Mouse (Mus musculus) layer of hippocampus, postnatal 10 days (tissue): Measurements from ENCODE around the gene Olfr1474. TPM values are rescaled to one million over a fixed set of nuclear protein-coding genes. Genes with fewer than 3 reads are reported as not detected.
"Not testable (repeated sequence)": the region's sequence is repeated elsewhere in the genome, so short reads cannot be mapped to it uniquely, and the experiment has no call there.

Source experiments
- DNase-seq, 2 experiments: peaks; one replicate each; pipeline ENCODE4 v3.0.0; 2021; ENCODE audit warnings: low spot score in 2 of 2
- long read RNA-seq: library from polyadenylated mRNA; stranded (forward); transcript quantifications from one replicate; pipeline ENCODE4 v2.0.0, GENCODE M21; 2023
- total RNA-seq, 2 experiments: library from RNA; stranded (reverse); gene quantifications; 2 replicates each; pipeline ENCODE4 v1.2.3; 2021

Olfr1474 gene
- not detected for total RNA-seq
- long read RNA-seq, result 0 reads

DNA sequence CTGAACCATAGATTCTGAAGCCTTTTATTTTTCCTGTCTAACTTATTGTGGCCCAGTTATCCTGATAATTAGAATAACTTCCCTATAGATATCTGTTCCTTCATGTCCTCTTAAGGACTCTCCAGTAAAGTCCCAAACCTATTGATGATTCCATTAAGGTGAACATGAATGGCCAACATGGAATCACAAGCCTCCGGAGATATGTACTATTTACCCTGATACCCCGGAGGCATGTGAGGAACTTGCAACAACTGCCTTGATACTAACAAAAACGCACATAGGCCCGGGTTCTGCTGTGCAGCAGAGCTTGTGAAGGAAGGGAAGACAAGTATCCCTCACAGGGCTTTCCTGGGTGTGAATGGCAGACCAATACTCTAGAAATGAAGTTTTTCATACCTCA lies at the start of gene Olfr1474:
TSS of gene Olfr1474 (plus strand) at position 301 of the 400 bp plus-strand sequence.
- DNase-seq, result not testable (repeated sequence)

DNA sequence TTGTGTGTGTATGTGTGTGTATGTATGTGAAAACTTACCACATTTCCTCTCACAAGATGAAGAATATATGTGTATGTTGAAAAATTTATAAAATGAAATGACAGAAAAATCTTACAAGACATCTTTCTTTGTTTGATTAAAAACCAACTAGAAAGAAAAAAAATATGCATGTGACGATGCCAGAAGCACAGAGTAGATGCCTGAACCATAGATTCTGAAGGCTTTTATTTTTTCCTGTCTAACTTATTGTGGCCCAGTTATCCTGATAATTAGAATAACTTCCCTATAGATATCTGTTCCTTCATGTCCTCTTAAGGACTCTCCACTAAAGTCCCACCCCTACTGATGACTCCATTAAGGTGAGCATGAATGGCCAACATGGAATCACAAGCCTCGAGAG lies 26.3 kb upstream of the Olfr1474 start, which contains the start of gene Olfr1471:
TSS of gene Olfr1471 (plus strand) at position 301 of the 400 bp plus-strand sequence.
- DNase-seq, result not testable (repeated sequence)

DNA sequence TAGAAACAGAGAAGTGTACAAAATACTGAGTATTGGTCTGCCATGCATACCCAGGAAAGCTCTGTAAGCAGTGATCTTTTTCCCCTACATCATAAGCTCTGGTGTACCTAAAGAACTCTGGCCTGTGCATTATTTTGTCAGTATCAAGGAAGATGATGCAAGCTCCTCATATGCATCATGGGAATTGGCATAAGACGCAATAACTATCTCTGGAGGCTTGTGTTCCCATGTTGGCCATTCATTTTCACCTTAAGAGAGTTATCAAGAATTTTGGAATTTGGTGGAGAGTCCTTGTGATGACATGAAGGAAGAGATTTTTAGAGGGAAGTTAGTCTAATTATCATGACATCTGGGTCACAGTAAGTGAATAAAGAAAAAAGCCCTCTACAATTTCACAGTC lies 13.4 kb upstream of the Olfr1474 start, which contains the start of gene Olfr1472:
TSS of gene Olfr1472 (minus strand) at position 101 of the 400 bp plus-strand sequence.
- no peak for DNase-seq

DNA sequence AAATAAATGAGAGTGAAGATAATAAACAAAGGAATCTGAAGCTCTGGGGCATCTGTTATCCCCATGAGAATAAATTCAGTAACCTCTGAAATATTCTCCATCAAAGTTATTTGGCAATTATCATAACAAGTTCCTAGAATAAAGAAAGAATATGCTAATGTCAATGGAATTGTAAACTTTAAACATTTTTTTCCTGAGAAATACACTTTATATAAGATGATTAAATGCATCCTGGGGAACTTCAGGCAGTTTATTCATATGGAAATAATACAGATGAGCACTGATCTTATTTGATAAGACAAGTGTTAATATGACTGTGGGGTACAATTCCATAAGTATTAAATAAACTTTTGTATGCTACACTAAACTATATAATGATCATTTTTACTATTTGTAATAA lies 10.7 kb downstream of the Olfr1474 start, which contains the start of gene Olfr1475:
TSS of gene Olfr1475 (minus strand) at position 101 of the 400 bp plus-strand sequence.
- DNase-seq, result no peak

GRCm38 (mm10) chr19:13500246-13500645 lies 30.9 kb downstream of the Olfr1474 start, which contains the start of gene Olfr1477:
Gene Olfr1477 (plus strand): TSS chr19:13500546.
- no peak for DNase-seq

Other genes with a start within 250 kb of the Olfr1474 start
- gene Olfr1463, start 238.2 kb upstream of the Olfr1474 start, total RNA-seq, result not detected
- gene Olfr1465, start 154.0 kb upstream of the Olfr1474 start, total RNA-seq, result not detected
- gene Olfr1466, start 130.7 kb upstream of the Olfr1474 start, total RNA-seq, result not detected
- not detected for gene Olfr1467, start 107.3 kb upstream of the Olfr1474 start, total RNA-seq
- gene Olfr1469, start 61.7 kb upstream of the Olfr1474 start, total RNA-seq, result not detected
- gene Olfr1471, start 26.2 kb upstream of the Olfr1474 start, total RNA-seq, result not detected
- not detected for gene Olfr1472, start 13.5 kb upstream of the Olfr1474 start, total RNA-seq
- not detected for gene Olfr1475, start 10.6 kb downstream of the Olfr1474 start, total RNA-seq
- gene Olfr1477, start 31.0 kb downstream of the Olfr1474 start, total RNA-seq, result not detected
- gene Olfr1480, start 58.3 kb downstream of the Olfr1474 start, total RNA-seq, result not detected
- not detected for gene Olfr1484, start 113.9 kb downstream of the Olfr1474 start, total RNA-seq
- not detected for gene Olfr1487, start 147.8 kb downstream of the Olfr1474 start, total RNA-seq
- not detected for gene Olfr1489, start 162.1 kb downstream of the Olfr1474 start, total RNA-seq
- gene Olfr1490, start 181.5 kb downstream of the Olfr1474 start, total RNA-seq, result not detected
- not detected for gene Olfr1491, start 227.7 kb downstream of the Olfr1474 start, total RNA-seq